In genomic region chr15:38159161-38159560, GRCm38 (mm10) we compare ENCODE assay signal across 19 mouse cellular contexts.
DNase-seq lines count a peak whose midpoint lies in the region; ATAC-seq lines count a peak whose summit lies in the region.
"Had no signal": no experiment of that assay in that cellular context is flagged by ENCODE, and none has a peak within 500 bp of the region (broad histone marks: within the 10 kb centered on the region; RNA-seq: fewer than 3 reads in every experiment).

No protein-coding gene starts in this region.

- no peak for ATAC-seq in inflammation-experienced regulatory T-cells, adult 6 months
- ATAC-seq in granulocyte monocyte progenitor cell, adult 5-6 weeks (replicated peaks; ENCODE audit: poor library complexity, severe bottlenecking) = no peak
- ATAC-seq: CD4-positive, CD25-positive, alpha-beta regulatory T cell, adult 4 months; forebrain, embryonic 13.5 days; forebrain, embryonic 16.5 days had no signal

- peak; percentile 9 for DNase-seq in heart, adult 11 months
- no peak for DNase-seq in heart, adult 8-10 months (ENCODE audit: low spot score)
- DNase-seq in testis, postnatal 10 days (ENCODE audit: low spot score) = peak; percentile 12
- no peak for DNase-seq in testis, postnatal 14 days (ENCODE audit: low spot score)
- DNase-seq in Muller cell, postnatal 12 days (ENCODE audit: inconsistent ontology term) = peak; percentile 37
- DNase-seq: adrenal gland, adult 2 months; adrenal gland, postnatal 10 days; adrenal gland, postnatal 25 days; B cell, adult 2 months; cerebellum, adult 11-12 months; cerebellum, adult 2 months; cerebellum, adult 9-10 months; cerebellum, postnatal 10 days; cerebellum, postnatal 25 days had no signal

Comparison
In these comparisons a context has a peak if more than half of its experiments do, and no peak if none do; other contexts are left out.
1. DNase-seq: peak in heart, adult 11 months (single experiment), testis, postnatal 10 days (single experiment) and Muller cell, postnatal 12 days (single experiment); none in heart, adult 8-10 months (single experiment) and testis, postnatal 14 days (single experiment).